Mouse (Mus musculus) liver, embryonic 14.5 days (tissue): ENCODE results near the gene Olfr286.

ENCODE experiments used
- CTCF ChIP-seq: IDR thresholded peaks from 2 replicates; pipeline ENCODE4 v1.5.1; 2016; ENCODE audit warnings: antibody characterized with exemption, low read depth, control low read depth
- EP300 ChIP-seq: IDR thresholded peaks from 2 replicates; pipeline ENCODE4 v1.6.1; 2016; ENCODE audit warnings: antibody characterized with exemption, low read depth

DNA sequence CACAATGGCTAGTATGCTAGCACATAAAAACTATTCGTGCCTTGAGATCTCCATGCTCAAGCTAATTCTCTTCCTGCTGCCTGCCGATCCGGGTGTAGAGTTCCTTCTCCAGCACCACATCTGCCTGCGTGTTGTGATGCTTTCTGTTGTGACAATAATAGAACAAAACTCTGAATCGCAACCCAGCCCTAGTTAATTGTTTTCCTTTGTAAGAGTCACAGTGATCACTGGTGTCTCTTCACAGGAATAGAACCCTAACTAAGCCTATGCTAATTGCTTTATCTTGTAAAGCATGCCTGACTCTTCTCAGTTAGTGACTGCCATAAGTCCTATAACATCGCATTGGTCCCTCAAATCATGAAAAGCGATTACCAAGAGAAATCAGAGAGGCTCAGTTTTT is 8.2 kb downstream of the Olfr286 start:
- TF ChIP-seq CTCF (no peak), EP300 (no peak)
